Mouse (Mus musculus) heart, postnatal 10 days (tissue): ENCODE measurements around the gene Itpkb. TPM values are rescaled to one million over a fixed set of nuclear protein-coding genes. Genes with fewer than 3 reads are reported as not detected.
A peak's percentile ranks its signal among the peaks of the same experiment; 100 is the strongest.

Experiments used
- DNase-seq, 2 experiments: peaks; one replicate each; pipeline ENCODE4 v3.0.0; 2021
- intact Hi-C: fragments of 180-260 bp; cut with DNase I; formaldehyde crosslinking; loops from one replicate; pipeline ENCODE4 v1.15.1; 2025
- total RNA-seq, 2 experiments: library from RNA; stranded (reverse); gene quantifications; 2 replicates each; pipeline ENCODE4 v1.2.3; 2021

Gene Itpkb
- total RNA-seq, 2 experiments from 2014 or later, result 81.4 to 93.6 TPM

- no peak for DNase-seq
- intact Hi-C loops, result loop anchor here (5.0 kb wide), 1 partner anchor 330 kb away; no protein-coding TSS in a partner anchor
These were observed 101.5 kb downstream of the Itpkb start for GRCm38 (mm10) chr1:180431833-180432232.

GRCm38 (mm10) chr1:180433098-180433538 is 102.8 kb downstream of the Itpkb start:
- intact Hi-C loops, result loop anchor here (5.0 kb wide), 1 partner anchor 329 kb away; no protein-coding TSS in a partner anchor
- no peak for DNase-seq

DNA sequence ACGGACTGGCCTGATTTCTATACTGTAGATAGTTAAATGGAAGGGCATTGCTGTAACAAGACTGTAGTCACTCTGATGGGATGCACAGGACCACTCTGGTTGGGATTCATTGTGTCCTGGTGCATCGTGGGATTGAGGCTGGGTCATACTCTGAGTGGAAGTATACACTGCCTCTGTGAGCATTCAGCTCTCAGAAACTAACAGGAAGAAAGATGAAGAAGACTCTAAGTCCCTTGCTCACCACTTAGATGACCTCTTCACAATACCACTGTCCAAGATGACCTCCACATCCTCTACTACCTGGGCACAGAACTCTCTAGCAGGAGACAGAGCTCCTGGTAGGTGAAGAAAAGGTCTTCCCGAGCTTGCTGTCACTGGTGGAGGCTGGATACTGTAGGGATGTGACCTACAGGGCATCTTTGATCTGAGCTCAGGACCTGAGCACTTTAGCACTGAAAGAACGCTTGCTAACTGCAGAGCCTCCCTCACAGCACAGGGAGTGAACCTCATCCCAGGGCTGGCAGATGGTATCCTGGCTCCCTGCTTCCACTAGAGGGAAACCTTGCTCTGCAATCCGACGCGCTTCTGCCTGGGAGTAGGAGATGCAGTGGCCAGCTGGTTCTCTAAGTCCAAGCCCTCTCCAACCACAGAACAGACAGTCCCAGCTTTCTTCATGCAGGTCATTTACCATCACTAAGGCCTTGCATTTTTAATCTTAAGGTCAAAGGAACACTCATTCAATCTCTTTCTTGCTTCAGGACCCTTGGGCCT is 103.7 kb downstream of the Itpkb start:
- intact Hi-C loops, result loop anchor here (1.0 to 5.0 kb wide), 3 partner anchors 50 to 328 kb away; no protein-coding TSS in a partner anchor
- peak; percentile 76 to 81 for DNase-seq

- intact Hi-C loops, result loop anchor here (1.0 to 5.0 kb wide), 3 partner anchors 49 to 327 kb away; no protein-coding TSS in a partner anchor
- no peak for DNase-seq
These were observed 104.6 kb downstream of the Itpkb start for GRCm38 (mm10) chr1:180434925-180435324.

DNA sequence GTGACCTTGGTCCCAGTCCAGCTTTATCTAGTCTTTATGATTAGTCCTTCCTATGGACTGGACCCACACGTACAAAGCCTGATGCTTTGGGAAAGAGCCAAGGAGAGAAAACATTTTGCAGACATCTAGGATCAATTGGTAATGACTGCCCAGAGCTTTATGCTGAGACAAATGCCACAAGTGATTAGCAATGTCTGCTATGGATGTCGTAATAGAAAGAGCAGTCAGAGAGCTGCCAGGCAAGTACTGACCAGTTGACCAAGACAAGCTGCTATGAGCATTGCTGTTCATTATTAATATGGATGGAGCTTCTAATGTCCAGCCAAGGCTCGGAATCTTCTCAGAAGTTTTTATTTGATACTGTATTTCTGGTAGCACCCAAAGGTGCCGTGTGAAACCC is 109.2 kb downstream of the Itpkb start:
- DNase-seq, result no peak
- intact Hi-C loops, result no loop called here

- no peak for DNase-seq
- intact Hi-C loops, result no loop called here
These were observed 114.1 kb downstream of the Itpkb start for GRCm38 (mm10) chr1:180444411-180444810.

- no peak for DNase-seq
- intact Hi-C loops, result no loop called here
These were observed 119.4 kb downstream of the Itpkb start for GRCm38 (mm10) chr1:180449641-180450040.

- DNase-seq, result peak; percentile 32 to 47
- intact Hi-C loops, result no loop called here
These were observed 128.0 kb downstream of the Itpkb start for GRCm38 (mm10) chr1:180458274-180458673.

DNA sequence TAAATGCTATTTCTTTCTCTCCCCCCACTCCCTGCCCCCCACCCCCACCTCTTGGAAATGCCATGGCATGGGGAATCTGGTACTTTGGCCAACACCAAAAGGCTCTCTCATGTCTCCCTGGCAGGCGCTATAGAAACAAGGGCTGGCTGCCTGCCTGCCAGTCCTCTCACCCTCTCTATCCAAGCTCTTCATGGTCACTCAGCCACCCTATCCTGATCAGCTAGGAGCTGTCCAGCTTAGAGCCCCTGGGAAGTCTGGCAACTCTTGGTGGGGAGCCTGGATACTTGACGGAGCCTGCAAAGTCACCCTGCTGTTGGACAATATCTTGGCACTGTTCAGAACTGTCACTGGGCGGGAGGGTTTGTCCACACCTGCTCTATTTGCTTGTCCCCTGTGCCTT is 128.4 kb downstream of the Itpkb start:
- intact Hi-C loops, result no loop called here
- DNase-seq, result peak; percentile 20 to 33

DNA sequence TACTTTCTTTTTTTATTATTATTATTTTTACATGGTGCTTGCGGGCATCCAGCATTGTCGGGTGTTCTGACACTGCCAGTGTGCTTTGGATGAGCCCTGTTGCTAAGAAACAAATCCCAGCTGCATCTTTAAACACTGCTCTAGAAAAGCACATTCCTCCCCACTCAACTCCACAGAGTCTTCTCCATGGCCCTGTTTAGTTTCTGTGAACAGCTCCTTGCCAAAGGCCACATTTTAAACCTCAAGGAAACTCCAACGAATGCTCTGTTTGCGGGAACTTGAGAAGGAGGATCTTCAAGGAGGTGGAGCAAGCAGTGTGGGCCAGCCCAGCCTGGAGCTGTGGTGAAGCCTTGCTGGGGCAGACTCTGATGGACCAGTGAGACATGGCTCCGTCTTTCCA is 130.4 kb downstream of the Itpkb start:
- intact Hi-C loops, result no loop called here
- peak; percentile 7 to 19 for DNase-seq

- intact Hi-C loops, result no loop called here
- peak; percentile 60 to 68 for DNase-seq
These were observed 132.1 kb downstream of the Itpkb start for GRCm38 (mm10) chr1:180462396-180462795.

DNA sequence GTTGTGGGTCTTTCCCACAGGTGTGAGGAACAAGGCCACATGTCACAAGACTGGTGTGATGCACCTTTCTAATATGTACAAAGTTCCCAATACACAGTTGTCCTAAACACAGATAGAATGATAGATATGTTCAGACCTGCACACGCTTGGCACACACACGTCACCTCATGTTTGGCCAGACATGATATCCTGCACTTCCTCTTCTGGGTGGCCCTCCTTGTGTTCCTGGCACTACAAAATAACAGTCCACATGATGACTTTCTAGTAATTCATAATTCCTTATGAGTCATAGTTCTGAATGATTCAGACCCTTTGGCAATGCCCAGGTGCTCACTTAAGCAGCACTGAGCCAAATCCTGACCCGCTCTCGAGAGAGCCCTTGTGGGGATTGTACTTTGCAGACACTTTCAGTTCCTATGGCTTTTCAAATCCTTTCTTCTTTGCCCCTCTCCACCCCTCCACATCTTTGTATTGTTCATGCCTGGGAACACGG is 132.7 kb downstream of the Itpkb start:
- intact Hi-C loops, result no loop called here
- DNase-seq, result no peak

GRCm38 (mm10) chr1:180464357-180464756 is 134.1 kb downstream of the Itpkb start:
- intact Hi-C loops, result no loop called here
- no peak for DNase-seq

DNA sequence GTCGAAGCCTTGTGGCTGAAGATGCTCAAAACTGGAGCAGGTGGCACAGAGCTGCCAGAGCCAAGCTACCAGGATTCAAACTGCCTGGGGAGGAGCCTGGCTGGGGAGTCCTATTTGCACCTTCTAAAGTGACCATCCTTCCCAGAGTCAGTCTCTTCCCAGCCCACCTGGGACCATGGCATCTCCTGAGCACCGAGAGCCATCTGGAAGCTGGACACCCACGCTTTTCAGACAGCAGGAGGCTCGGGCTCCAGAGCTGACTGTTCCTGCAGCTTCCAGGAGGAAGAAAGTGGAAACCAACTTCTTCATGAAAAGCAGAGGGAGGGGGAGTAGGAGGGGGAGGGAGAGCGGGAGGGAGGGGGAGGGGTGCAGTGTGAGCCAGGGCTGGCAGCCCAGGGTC is 135.3 kb downstream of the Itpkb start:
- DNase-seq, result no peak
- intact Hi-C loops, result no loop called here

DNA sequence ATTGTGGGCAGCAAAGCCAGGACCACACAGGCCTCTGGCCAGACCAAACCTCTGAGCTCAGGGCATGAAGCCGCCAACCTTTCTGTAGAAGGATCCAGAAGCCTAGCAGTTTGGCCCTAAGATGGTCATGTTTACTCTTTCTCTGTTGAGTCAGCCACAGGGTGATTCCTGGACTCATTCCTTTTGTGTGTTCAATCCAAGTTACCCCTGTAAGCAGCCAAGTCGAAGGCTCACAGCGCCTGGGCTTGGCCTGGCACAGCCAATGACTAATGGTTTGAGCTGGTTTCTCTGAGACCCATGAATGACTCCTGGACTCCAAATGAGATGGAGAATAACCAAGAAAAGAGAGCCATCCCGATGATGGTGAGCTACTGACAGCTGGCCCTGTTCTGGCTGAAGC is 137.7 kb downstream of the Itpkb start:
- DNase-seq, result no peak
- intact Hi-C loops, result no loop called here

GRCm38 (mm10) chr1:180473566-180473965 is 143.3 kb downstream of the Itpkb start:
- peak; percentile 68 to 77 for DNase-seq
- intact Hi-C loops, result no loop called here

Other genes with a start within 250 kb of the Itpkb start
- 100 to 1,000 TPM; 568 to 689 TPM for gene Coq8a, start 130.9 kb upstream of the Itpkb start, total RNA-seq
- 10 to 100 TPM; 13.5 to 15.3 TPM for gene Psen2, start 67.0 kb upstream of the Itpkb start, total RNA-seq
- 1 to 10 TPM; 1.2 to 1.8 TPM for gene Stum, start 153.0 kb downstream of the Itpkb start, total RNA-seq
- 10 to 100 TPM; 68.4 to 80.8 TPM for gene Parp1, start 238.4 kb downstream of the Itpkb start, total RNA-seq